Mouse (Mus musculus): ENCODE measurements at regions not wholly inside any gene's neighbourhood (a gene's known extent, or its start where the extent isn't known, plus 50 kb on each side); places are given as distances from the start of the nearest gene placed in this dataset.
"Not testable (repeated sequence)": the region's sequence is repeated elsewhere in the genome, so short reads cannot be mapped to it uniquely, and the experiment has no call there.

DNA sequence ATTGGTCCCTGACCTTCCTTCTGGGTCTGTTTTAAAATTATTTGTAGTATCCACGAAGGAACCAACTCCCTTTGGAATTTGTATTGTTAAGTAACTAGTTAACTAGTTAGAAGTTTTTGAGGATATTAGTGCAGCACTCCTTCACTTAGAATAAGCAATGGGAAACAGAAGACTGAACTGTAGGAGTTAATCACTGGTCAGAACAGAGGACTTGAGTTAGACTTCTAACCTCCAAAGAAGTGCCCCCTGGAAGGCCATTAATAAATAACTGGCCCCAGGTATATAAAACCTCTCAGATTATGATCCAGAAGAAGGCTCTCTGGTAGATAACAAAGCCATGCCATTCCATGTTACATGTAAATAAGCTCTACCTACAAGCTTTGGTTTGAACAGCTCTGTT lies 329.0 kb upstream of the Tusc1 start:
- no peak for ATAC-seq
- 73% methylated on average over 1 of the region's 1 CpGs for WGBS
- no peaks in the 10 kb centered on the region for H3K9me3 ChIP-seq (replicated peaks; ENCODE audit: control insufficient read depth, low read length, poor library complexity, severe bottlenecking)
- H3K4me3 ChIP-seq (ENCODE audit: low read depth, low read length): no peak overlapping the region
- H3K27ac ChIP-seq (ENCODE audit: low read length): no peak overlapping the region
- H3K27me3 ChIP-seq (ENCODE audit: control insufficient read depth, insufficient read depth, low read depth, low read length): no peaks in the 10 kb centered on the region
- no peaks in the 10 kb centered on the region for H3K4me1 ChIP-seq (ENCODE audit: control insufficient read depth, insufficient read depth, low read length)
- H3K36me3 ChIP-seq (ENCODE audit: control insufficient read depth, insufficient read depth, low read length): no peaks in the 10 kb centered on the region
- H3K4me2 ChIP-seq (ENCODE audit: low read length): no peak overlapping the region
- no peak overlapping the region for H3K9ac ChIP-seq (ENCODE audit: low read depth, low read length)

DNA sequence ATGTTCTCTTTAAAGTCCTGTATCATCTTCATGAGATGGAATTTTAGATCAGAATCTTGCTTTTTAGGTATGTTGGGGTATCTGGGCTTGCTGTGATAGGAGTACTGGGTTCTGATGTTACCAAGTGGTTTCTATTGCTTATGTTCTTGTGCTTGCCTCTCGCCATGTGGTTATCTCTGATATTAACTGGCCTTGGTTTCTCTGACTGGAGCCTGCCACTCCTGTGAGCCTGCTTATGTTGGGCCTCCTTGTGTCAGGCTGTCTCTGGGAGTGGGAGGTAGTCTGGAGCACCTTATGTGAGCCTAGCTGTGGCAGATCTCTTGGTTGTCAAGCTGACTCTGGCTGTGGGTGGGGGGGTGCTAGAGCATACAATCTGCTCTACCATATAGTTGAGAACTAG lies 302.9 kb upstream of the Tusc1 start:
- ATAC-seq: no peak
- H3K4me1 ChIP-seq (ENCODE audit: control insufficient read depth, insufficient read depth, low read length): no peaks in the 10 kb centered on the region
- H3K9me3 ChIP-seq (replicated peaks; ENCODE audit: control insufficient read depth, low read length, poor library complexity, severe bottlenecking): no peaks in the 10 kb centered on the region
- H3K36me3 ChIP-seq (ENCODE audit: control insufficient read depth, insufficient read depth, low read length): no peaks in the 10 kb centered on the region
- H3K4me2 ChIP-seq (ENCODE audit: low read length): no peak overlapping the region
- WGBS: 96% methylated on average over 1 of the region's 1 CpGs
- H3K27me3 ChIP-seq (ENCODE audit: control insufficient read depth, insufficient read depth, low read depth, low read length): no peaks in the 10 kb centered on the region
- no peak overlapping the region for H3K4me3 ChIP-seq (ENCODE audit: low read depth, low read length)
- no peak overlapping the region for H3K27ac ChIP-seq (ENCODE audit: low read length)
- H3K9ac ChIP-seq (ENCODE audit: low read depth, low read length): no peak overlapping the region

DNA sequence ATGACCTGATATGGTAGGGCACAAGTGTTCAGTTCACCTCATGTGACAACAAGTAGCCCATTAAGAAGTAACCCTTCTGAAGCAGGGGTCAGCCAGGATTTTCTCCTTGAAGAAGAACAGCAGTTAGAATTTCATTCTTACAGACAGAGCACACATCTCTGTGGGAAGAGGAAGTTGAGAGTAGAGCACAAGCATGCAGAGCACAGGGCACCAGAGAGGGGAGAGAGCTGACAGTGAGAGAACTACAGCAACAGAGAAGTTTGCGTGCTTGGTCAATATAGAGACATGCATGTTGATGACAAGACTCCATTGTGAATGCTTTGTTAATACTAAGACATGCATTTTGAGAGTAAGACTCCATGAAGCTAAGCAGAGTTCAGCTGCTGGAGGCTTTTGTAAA lies 263.2 kb upstream of the Tusc1 start:
- no peak overlapping the region for H3K4me2 ChIP-seq (ENCODE audit: low read length)
- H3K36me3 ChIP-seq (ENCODE audit: control insufficient read depth, insufficient read depth, low read length): no peaks in the 10 kb centered on the region
- ATAC-seq: no peak
- H3K9ac ChIP-seq (ENCODE audit: low read depth, low read length): no peak overlapping the region
- H3K4me1 ChIP-seq (ENCODE audit: control insufficient read depth, insufficient read depth, low read length): no peaks in the 10 kb centered on the region
- H3K9me3 ChIP-seq (replicated peaks; ENCODE audit: control insufficient read depth, low read length, poor library complexity, severe bottlenecking): no peaks in the 10 kb centered on the region
- no peak overlapping the region for H3K27ac ChIP-seq (ENCODE audit: low read length)
- H3K27me3 ChIP-seq (ENCODE audit: control insufficient read depth, insufficient read depth, low read depth, low read length): no peaks in the 10 kb centered on the region
- H3K4me3 ChIP-seq (ENCODE audit: low read depth, low read length): no peak overlapping the region
- 97% methylated on average over 1 of the region's 1 CpGs for WGBS

DNA sequence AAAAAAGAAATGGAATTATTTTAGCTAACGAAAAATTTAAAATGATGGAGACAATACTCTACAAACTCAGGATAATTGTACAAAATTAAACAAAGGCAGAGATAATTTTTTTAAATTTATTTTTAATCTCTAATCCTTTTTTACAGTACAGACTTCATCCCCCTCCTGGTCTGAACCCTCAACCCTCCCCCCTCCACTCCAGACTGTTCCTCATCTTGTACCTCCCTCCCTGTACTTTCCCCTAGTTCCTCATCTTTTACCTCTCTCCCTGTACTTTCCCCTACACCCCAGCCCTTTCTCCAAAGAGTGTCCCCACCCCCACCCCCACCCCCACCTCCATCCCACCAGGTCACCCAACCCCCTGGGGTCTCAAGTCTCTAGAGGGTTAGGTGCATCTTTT lies 249.0 kb upstream of the Tusc1 start:
- H3K9ac ChIP-seq (ENCODE audit: low read depth, low read length): no peak overlapping the region
- ATAC-seq: no peak
- no peak overlapping the region for H3K4me3 ChIP-seq (ENCODE audit: low read depth, low read length)
- no peak overlapping the region for H3K27ac ChIP-seq (ENCODE audit: low read length)
- no peaks in the 10 kb centered on the region for H3K4me1 ChIP-seq (ENCODE audit: control insufficient read depth, insufficient read depth, low read length)
- H3K9me3 ChIP-seq (replicated peaks; ENCODE audit: control insufficient read depth, low read length, poor library complexity, severe bottlenecking): no peaks in the 10 kb centered on the region
- H3K4me2 ChIP-seq (ENCODE audit: low read length): no peak overlapping the region
- 100% methylated on average over 1 of the region's 1 CpGs for whole genome bisulfite sequencing
- no peaks in the 10 kb centered on the region for H3K36me3 ChIP-seq (ENCODE audit: control insufficient read depth, insufficient read depth, low read length)
- no peaks in the 10 kb centered on the region for H3K27me3 ChIP-seq (ENCODE audit: control insufficient read depth, insufficient read depth, low read depth, low read length)

DNA sequence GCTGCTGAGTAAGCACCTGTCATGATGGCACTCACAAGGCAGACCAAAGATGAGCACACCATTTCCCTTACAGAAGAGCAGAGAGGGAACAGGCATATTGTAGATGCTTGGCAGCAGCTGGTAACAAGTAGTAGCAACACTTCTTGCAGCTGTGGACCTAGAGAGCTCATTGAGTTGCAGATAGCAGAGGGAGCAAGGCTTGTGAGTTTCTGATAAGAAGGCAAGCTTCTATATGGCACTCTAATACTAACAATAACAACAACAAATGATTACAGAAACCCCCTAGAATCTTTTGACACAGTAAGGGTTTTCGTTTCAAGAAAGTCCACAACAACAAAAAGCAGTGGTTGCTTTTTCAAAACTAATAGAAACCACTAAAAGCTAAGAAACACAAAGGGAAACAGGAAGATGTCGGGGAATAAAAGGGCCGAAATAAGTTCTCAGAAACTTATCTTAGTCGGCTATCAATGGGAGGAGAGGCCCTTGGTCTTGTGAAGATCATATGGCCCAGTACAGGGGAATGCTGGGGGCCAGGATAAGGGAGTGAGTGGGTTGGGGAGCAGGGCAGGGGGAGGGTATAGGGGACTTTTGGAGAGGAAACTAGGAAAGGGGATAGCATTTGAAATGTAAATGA lies 248.5 kb upstream of the Tusc1 start:
- no peaks in the 10 kb centered on the region for H3K9me3 ChIP-seq (replicated peaks; ENCODE audit: control insufficient read depth, low read length, poor library complexity, severe bottlenecking)
- WGBS: 79% methylated on average over 4 of the region's 4 CpGs
- no peak for ATAC-seq
- no peak overlapping the region for H3K27ac ChIP-seq (ENCODE audit: low read length)
- H3K27me3 ChIP-seq (ENCODE audit: control insufficient read depth, insufficient read depth, low read depth, low read length): no peaks in the 10 kb centered on the region
- H3K36me3 ChIP-seq (ENCODE audit: control insufficient read depth, insufficient read depth, low read length): no peaks in the 10 kb centered on the region
- H3K4me2 ChIP-seq (ENCODE audit: low read length): no peak overlapping the region
- no peak overlapping the region for H3K4me3 ChIP-seq (ENCODE audit: low read depth, low read length)
- no peak overlapping the region for H3K9ac ChIP-seq (ENCODE audit: low read depth, low read length)
- no peaks in the 10 kb centered on the region for H3K4me1 ChIP-seq (ENCODE audit: control insufficient read depth, insufficient read depth, low read length)

DNA sequence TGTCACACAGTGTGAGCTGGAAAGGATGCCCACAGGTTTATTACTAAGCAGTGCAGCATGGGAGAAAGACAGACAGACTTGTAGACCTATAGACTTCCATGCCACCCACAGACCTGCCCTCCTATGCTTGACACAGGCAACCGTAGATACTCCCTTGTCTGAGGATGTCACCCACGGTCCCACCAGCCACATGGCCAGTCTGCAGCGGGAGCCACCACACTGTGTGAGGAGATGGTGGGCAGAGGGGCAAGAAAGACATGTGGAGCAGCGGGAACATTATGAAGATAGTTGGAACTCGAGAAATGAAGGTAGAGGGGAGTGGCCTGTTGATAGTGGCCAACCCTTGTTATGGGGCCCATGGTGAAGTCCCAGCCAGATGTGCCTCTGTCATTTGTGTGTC lies 244.0 kb upstream of the Tusc1 start:
- H3K27ac ChIP-seq (ENCODE audit: low read length): no peak overlapping the region
- 86% methylated on average over 5 of the region's 5 CpGs for WGBS
- H3K9me3 ChIP-seq (replicated peaks; ENCODE audit: control insufficient read depth, low read length, poor library complexity, severe bottlenecking): no peaks in the 10 kb centered on the region
- H3K4me3 ChIP-seq (ENCODE audit: low read depth, low read length): no peak overlapping the region
- no peak overlapping the region for H3K4me2 ChIP-seq (ENCODE audit: low read length)
- no peaks in the 10 kb centered on the region for H3K36me3 ChIP-seq (ENCODE audit: control insufficient read depth, insufficient read depth, low read length)
- no peak for ATAC-seq
- H3K27me3 ChIP-seq (ENCODE audit: control insufficient read depth, insufficient read depth, low read depth, low read length): no peaks in the 10 kb centered on the region
- no peak overlapping the region for H3K9ac ChIP-seq (ENCODE audit: low read depth, low read length)
- no peaks in the 10 kb centered on the region for H3K4me1 ChIP-seq (ENCODE audit: control insufficient read depth, insufficient read depth, low read length)

DNA sequence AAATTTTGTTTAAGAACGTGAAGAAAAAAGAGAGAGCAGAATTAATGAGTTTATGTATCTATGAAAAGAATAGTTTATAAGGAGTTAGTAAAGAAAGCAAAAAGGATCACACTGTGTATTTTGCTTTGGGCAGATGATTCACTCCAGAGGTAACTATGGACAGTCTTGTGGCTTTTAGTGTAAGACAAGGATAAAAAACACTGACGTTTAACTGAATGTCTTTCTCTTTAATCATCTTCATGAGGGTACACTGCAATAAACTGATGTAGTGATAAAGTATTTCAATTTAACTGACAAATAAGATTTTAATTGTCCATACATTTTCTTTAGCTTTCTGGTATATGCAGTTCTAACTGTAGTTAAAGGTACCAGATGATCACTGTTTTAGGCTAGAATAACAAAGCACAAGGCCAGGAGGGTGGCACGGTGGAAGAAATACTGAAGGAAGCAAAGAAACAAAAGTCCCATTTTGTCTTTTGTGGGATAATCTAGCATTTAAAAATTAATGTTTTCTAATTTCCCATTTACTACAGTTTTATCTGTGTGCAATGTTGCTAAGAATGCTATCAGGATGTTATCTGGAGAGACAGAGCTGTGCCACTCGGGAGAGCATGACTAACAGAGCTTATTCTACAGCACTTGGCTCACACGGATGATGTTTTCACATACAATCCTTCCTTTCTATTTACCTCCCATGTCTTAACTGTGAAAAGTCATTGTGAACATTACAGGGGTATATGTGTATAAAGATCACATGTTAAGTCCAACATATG lies 232.4 kb upstream of the Tusc1 start:
- no peak for ATAC-seq
- WGBS: 77% methylated on average over 5 of the region's 5 CpGs
- no peak overlapping the region for H3K9ac ChIP-seq (ENCODE audit: low read depth, low read length)
- H3K27ac ChIP-seq (ENCODE audit: low read length): no peak overlapping the region
- H3K27me3 ChIP-seq (ENCODE audit: control insufficient read depth, insufficient read depth, low read depth, low read length): no peaks in the 10 kb centered on the region
- H3K4me1 ChIP-seq (ENCODE audit: control insufficient read depth, insufficient read depth, low read length): no peaks in the 10 kb centered on the region
- H3K9me3 ChIP-seq (replicated peaks; ENCODE audit: control insufficient read depth, low read length, poor library complexity, severe bottlenecking): no peaks in the 10 kb centered on the region
- no peak overlapping the region for H3K4me3 ChIP-seq (ENCODE audit: low read depth, low read length)
- H3K4me2 ChIP-seq (ENCODE audit: low read length): no peak overlapping the region
- no peaks in the 10 kb centered on the region for H3K36me3 ChIP-seq (ENCODE audit: control insufficient read depth, insufficient read depth, low read length)

DNA sequence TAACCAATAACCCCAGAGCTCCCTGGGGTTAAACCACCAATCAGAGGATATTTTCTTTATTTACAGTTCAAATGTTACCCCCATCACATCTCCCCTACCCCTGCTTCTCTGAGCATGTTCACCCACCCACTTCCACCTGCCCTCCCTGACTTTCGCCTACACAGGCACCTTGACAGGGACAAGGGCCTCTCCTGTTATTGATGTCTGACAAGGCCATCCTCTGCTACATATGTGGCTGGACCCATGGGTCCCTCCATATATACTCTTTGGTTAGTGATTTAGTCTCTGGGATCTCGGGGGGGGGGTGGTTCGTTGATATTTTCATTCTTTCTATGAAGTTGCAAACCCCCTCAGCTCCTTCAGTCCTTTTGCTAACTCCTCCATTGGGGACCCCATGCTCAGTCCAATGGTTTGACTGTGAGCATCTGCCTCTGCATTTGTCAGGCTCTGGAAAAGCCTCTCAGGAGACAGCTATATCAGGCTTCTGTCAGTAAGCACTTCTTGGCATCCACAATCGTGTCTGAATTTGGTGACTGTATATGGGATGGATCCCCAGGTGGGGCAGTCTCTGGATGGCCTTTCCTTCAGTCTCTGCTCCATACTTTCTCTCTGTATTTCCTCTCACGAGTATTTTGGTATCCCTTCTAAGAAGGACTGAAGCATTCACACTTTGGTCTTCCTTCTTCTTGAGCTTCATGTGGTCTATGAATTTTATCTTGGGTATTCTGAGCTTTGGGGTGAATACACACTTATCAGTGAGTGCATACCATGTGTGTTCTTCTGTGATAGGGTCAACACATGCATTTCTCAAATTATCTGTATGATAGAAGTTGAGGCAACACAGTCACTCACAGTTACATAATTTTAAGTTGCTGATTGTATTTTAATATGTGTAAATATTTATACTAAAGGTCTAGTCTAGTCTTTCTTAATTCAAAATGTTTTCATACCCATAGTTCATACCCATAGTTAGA lies 220.8 kb upstream of the Tusc1 start:
- Histone ChIP-seq H3K9me3 (replicated peaks; ENCODE audit: control insufficient read depth, low read length, poor library complexity, severe bottlenecking) (no peaks in the 10 kb centered on the region), H3K4me3 (ENCODE audit: low read depth, low read length) (no peak overlapping the region), H3K9ac (ENCODE audit: low read depth, low read length) (no peak overlapping the region), H3K4me1 (ENCODE audit: control insufficient read depth, insufficient read depth, low read length) (no peaks in the 10 kb centered on the region), H3K27ac (ENCODE audit: low read length) (no peak overlapping the region), H3K36me3 (ENCODE audit: control insufficient read depth, insufficient read depth, low read length) (no peaks in the 10 kb centered on the region), H3K4me2 (ENCODE audit: low read length) (no peak overlapping the region), H3K27me3 (ENCODE audit: control insufficient read depth, insufficient read depth, low read depth, low read length) (no peaks in the 10 kb centered on the region)
- ATAC-seq: no peak
- WGBS: 88% methylated on average over 5 of the region's 5 CpGs

DNA sequence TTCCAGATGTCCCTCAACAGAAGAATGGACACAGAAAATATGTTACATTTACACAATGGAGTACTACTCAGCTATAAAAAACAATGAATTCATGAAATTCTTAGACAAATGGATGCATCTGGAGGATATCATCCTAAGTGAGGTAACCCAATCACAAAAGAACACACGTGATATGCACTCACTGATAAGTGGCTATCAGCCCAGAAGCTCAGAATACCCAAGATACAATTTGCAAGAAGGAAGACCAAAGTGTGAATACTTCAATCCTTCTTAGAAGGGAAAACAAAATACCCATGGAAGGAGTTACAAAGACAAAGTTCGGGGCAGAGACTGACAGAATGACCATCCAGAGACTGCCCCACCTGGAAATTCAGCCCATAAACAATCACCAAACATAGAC lies 219.9 kb upstream of the Tusc1 start:
- not testable (repeated sequence) for H3K27ac ChIP-seq (ENCODE audit: low read length); H3K4me3 ChIP-seq (ENCODE audit: low read depth, low read length); H3K4me2 ChIP-seq (ENCODE audit: low read length); H3K9me3 ChIP-seq (replicated peaks; ENCODE audit: control insufficient read depth, low read length, poor library complexity, severe bottlenecking); H3K4me1 ChIP-seq (ENCODE audit: control insufficient read depth, insufficient read depth, low read length); H3K36me3 ChIP-seq (ENCODE audit: control insufficient read depth, insufficient read depth, low read length); H3K27me3 ChIP-seq (ENCODE audit: control insufficient read depth, insufficient read depth, low read depth, low read length); H3K9ac ChIP-seq (ENCODE audit: low read depth, low read length); ATAC-seq
- 88% methylated on average over 2 of the region's 2 CpGs for WGBS

Measured in midbrain, embryonic 16.5 days (tissue).